Mouse (Mus musculus) induced T-regulatory cell, adult 2 months (primary cell): ENCODE results near the gene Gm44511.

Experiments used
- DNase-seq: peaks from one replicate; pipeline ENCODE4 v3.0.0-alpha.2; 2012; ENCODE audit warnings: low read depth

Gm44511 gene

GRCm38 (mm10) chr6:128826132-128826531 lies at the start of gene Gm44511, which contains the start of gene Klrb1b:
Gm44511 (minus strand) TSS chr6:128826315.
Klrb1b (minus strand) TSS chr6:128826331.
- DNase-seq: no peak

GRCm38 (mm10) chr6:128871910-128872610 lies 45.9 kb upstream of the Gm44511 start:
- DNase-seq: no peak

GRCm38 (mm10) chr6:128868861-128869260 lies 42.7 kb upstream of the Gm44511 start:
- no peak for DNase-seq

GRCm38 (mm10) chr6:128857976-128858375 lies 31.9 kb upstream of the Gm44511 start:
- DNase-seq: no peak

- peak; percentile 45 for DNase-seq
These were observed 30.1 kb upstream of the Gm44511 start for GRCm38 (mm10) chr6:128856250-128856649.

- DNase-seq: no peak
These were observed 29.4 kb upstream of the Gm44511 start for GRCm38 (mm10) chr6:128855477-128855876.

GRCm38 (mm10) chr6:128854895-128855294 lies 28.8 kb upstream of the Gm44511 start:
- DNase-seq: no peak

GRCm38 (mm10) chr6:128854024-128854820 lies 28.1 kb upstream of the Gm44511 start:
- peak; percentile 91 for DNase-seq

- peak; percentile 54 for DNase-seq
These were observed 26.7 kb upstream of the Gm44511 start for GRCm38 (mm10) chr6:128852766-128853165.

GRCm38 (mm10) chr6:128851151-128851550 lies 25.0 kb upstream of the Gm44511 start:
- DNase-seq: no peak

GRCm38 (mm10) chr6:128850671-128851070 lies 24.6 kb upstream of the Gm44511 start:
- DNase-seq: no peak

GRCm38 (mm10) chr6:128849902-128850301 lies 23.8 kb upstream of the Gm44511 start:
- DNase-seq: peak; percentile 83

- no peak for DNase-seq
These were observed 21.3 kb upstream of the Gm44511 start for GRCm38 (mm10) chr6:128847401-128847800.

- DNase-seq: peak; percentile 44
These were observed 20.0 kb upstream of the Gm44511 start for GRCm38 (mm10) chr6:128845998-128846542.

- DNase-seq: peak; percentile 93
These were observed 19.3 kb upstream of the Gm44511 start for GRCm38 (mm10) chr6:128845319-128845979.

- DNase-seq: peak; percentile 55
These were observed 18.5 kb upstream of the Gm44511 start for GRCm38 (mm10) chr6:128844586-128845080.

- no peak for DNase-seq
These were observed 18.0 kb upstream of the Gm44511 start for GRCm38 (mm10) chr6:128844131-128844530.

GRCm38 (mm10) chr6:128843479-128843992 lies 17.4 kb upstream of the Gm44511 start:
- DNase-seq: peak; percentile 90

GRCm38 (mm10) chr6:128842945-128843478 lies 16.9 kb upstream of the Gm44511 start:
- peak; percentile 99 for DNase-seq

GRCm38 (mm10) chr6:128842356-128842944 lies 16.3 kb upstream of the Gm44511 start:
- no peak for DNase-seq
